In genomic region chr16:30475633-30476461, GRCm38 (mm10) we compare ENCODE assay signal across 9 mouse cellular contexts.
A peak's percentile ranks its signal among the peaks of the same experiment; 100 is the strongest.
DNase-seq lines count a peak whose midpoint lies in the region; ATAC-seq and TF ChIP-seq lines count a peak whose summit lies in the region.
"Had no signal": no experiment of that assay in that cellular context is flagged by ENCODE, and none has a peak within 500 bp of the region (broad histone marks: within the 10 kb centered on the region; RNA-seq: fewer than 3 reads in every experiment).

No protein-coding gene starts in this region.

- no peak for DNase-seq in hindbrain, embryonic 10.5 days (ENCODE audit: low spot score)
- DNase-seq in embryonic facial prominence, embryonic 11.5 days (ENCODE audit: low spot score), result peak; percentile 26
- peak; percentile 68 for DNase-seq in heart, postnatal 0 days (ENCODE audit: low spot score)
- DNase-seq in lung, postnatal 0 days (ENCODE audit: low spot score), result peak; percentile 55
- DNase-seq in testis, postnatal 14 days (ENCODE audit: low spot score), result no peak
- DNase-seq in kidney, postnatal 36 days, result no peak
- no peak for DNase-seq in adrenal gland, postnatal 25 days

- no peak for TF ChIP-seq EP300 in heart, postnatal 0 days (IDR thresholded peaks at IDR 0.05; ENCODE audit: low read depth)
- TF ChIP-seq EP300 in lung, postnatal 0 days (IDR thresholded peaks at IDR 0.05), result no peak

- TF ChIP-seq CTCF in heart, postnatal 0 days (IDR thresholded peaks at IDR 0.05; ENCODE audit: low read depth), result no peak
- TF ChIP-seq CTCF in lung, postnatal 0 days (IDR thresholded peaks at IDR 0.05), result no peak

- H3K9ac ChIP-seq in hindbrain, embryonic 12.5 days, result no peak overlapping the region
- H3K9ac ChIP-seq in embryonic facial prominence, embryonic 11.5 days (replicated peaks; ENCODE audit: low read length), result no peak overlapping the region
- H3K9ac ChIP-seq in heart, postnatal 0 days (replicated peaks; ENCODE audit: low read depth, low read length), result no peak overlapping the region
- H3K9ac ChIP-seq in lung, postnatal 0 days (replicated peaks; ENCODE audit: low read depth), result no peak overlapping the region

- no peak overlapping the region for H3K4me3 ChIP-seq in hindbrain, embryonic 12.5 days
- no peak overlapping the region for H3K4me3 ChIP-seq in hindbrain, embryonic 10.5 days
- no peak overlapping the region for H3K4me3 ChIP-seq in embryonic facial prominence, embryonic 11.5 days (ENCODE audit: low read depth, low read length)
- H3K4me3 ChIP-seq in heart, postnatal 0 days (ENCODE audit: low read depth, low read length), result no peak overlapping the region
- no peak overlapping the region for H3K4me3 ChIP-seq in lung, postnatal 0 days (ENCODE audit: low read depth, low read length)

- H3K4me1 ChIP-seq in hindbrain, embryonic 12.5 days, result 0 out of 2 replicates have a peak, but pooled peaks cover 8% of the 10 kb centered on the region
- H3K4me1 ChIP-seq in hindbrain, embryonic 10.5 days (replicated peaks), result peaks cover 13% of the 10 kb centered on the region; the same call in 1 of the 2 replicates
- no peaks in the 10 kb centered on the region; the same call in 1 of the 2 replicates for H3K4me1 ChIP-seq in embryonic facial prominence, embryonic 11.5 days (ENCODE audit: control insufficient read depth, insufficient read depth, low read length)
- H3K4me1 ChIP-seq in heart, postnatal 0 days (ENCODE audit: control insufficient read depth, insufficient read depth), result 0 out of 2 replicates have a peak, but pooled peaks cover 7% of the 10 kb centered on the region
- H3K4me1 ChIP-seq in lung, postnatal 0 days (ENCODE audit: insufficient read depth, low read depth, low read length), result no peaks in the 10 kb centered on the region; the same call in 1 of the 2 replicates

- H3K9me3 ChIP-seq in hindbrain, embryonic 12.5 days (replicated peaks), result no peaks in the 10 kb centered on the region; the same call in 1 of the 2 replicates
- peaks cover 9% of the 10 kb centered on the region; the same call in 1 of the 2 replicates for H3K9me3 ChIP-seq in hindbrain, embryonic 10.5 days
- H3K9me3 ChIP-seq in embryonic facial prominence, embryonic 11.5 days (replicated peaks; ENCODE audit: control insufficient read depth, low read length), result no peaks in the 10 kb centered on the region
- peaks cover 9% of the 10 kb centered on the region for H3K9me3 ChIP-seq in heart, postnatal 0 days (replicated peaks; ENCODE audit: control insufficient read depth, low read length)
- H3K9me3 ChIP-seq in lung, postnatal 0 days (ENCODE audit: low read length), result 0 out of 2 replicates have a peak, but pooled peaks cover 4% of the 10 kb centered on the region

- H3K36me3 ChIP-seq in hindbrain, embryonic 12.5 days, result no peaks in the 10 kb centered on the region
- no peaks in the 10 kb centered on the region for H3K36me3 ChIP-seq in hindbrain, embryonic 10.5 days
- H3K36me3 ChIP-seq in embryonic facial prominence, embryonic 11.5 days (replicated peaks; ENCODE audit: control insufficient read depth, insufficient read depth, low read depth, low read length), result no peaks in the 10 kb centered on the region
- H3K36me3 ChIP-seq in heart, postnatal 0 days (replicated peaks; ENCODE audit: control insufficient read depth, insufficient read depth, low read length), result no peaks in the 10 kb centered on the region
- no peaks in the 10 kb centered on the region; the same call in 1 of the 2 replicates for H3K36me3 ChIP-seq in lung, postnatal 0 days (ENCODE audit: insufficient read depth, low read length)

- H3K27me3 ChIP-seq in hindbrain, embryonic 12.5 days, result no peaks in the 10 kb centered on the region
- H3K27me3 ChIP-seq in hindbrain, embryonic 10.5 days (ENCODE audit: insufficient read depth, poor library complexity, severe bottlenecking), result no peaks in the 10 kb centered on the region
- no peaks in the 10 kb centered on the region for H3K27me3 ChIP-seq in embryonic facial prominence, embryonic 11.5 days (ENCODE audit: control insufficient read depth, insufficient read depth, low read length)
- H3K27me3 ChIP-seq in heart, postnatal 0 days (ENCODE audit: control insufficient read depth, insufficient read depth, low read length), result no peaks in the 10 kb centered on the region
- no peaks in the 10 kb centered on the region for H3K27me3 ChIP-seq in lung, postnatal 0 days (replicated peaks; ENCODE audit: insufficient read depth, low read length)

- no peak overlapping the region for H3K4me2 ChIP-seq in hindbrain, embryonic 12.5 days (replicated peaks)
- no peak overlapping the region for H3K4me2 ChIP-seq in embryonic facial prominence, embryonic 11.5 days (ENCODE audit: low read depth, low read length)
- H3K4me2 ChIP-seq in heart, postnatal 0 days (ENCODE audit: low read depth, low read length), result peak overlapping the region; percentile 22
- peak overlapping the region; percentile 14; the same call in 1 of the 2 replicates for H3K4me2 ChIP-seq in lung, postnatal 0 days (replicated peaks; ENCODE audit: low read depth, low read length)

- WGBS in hindbrain, embryonic 12.5 days, result 66% methylated on average over 10 of the region's 10 CpGs
- 75% methylated on average over 10 of the region's 10 CpGs for WGBS in hindbrain, embryonic 10.5 days
- 57% methylated on average over 10 of the region's 10 CpGs for WGBS in embryonic facial prominence, embryonic 11.5 days
- WGBS in heart, postnatal 0 days, result 20% methylated on average over 10 of the region's 10 CpGs
- WGBS in lung, postnatal 0 days, result 36% methylated on average over 10 of the region's 10 CpGs

- ATAC-seq in hindbrain, embryonic 12.5 days (ENCODE audit: low FRiP score), result no peak
- no peak for ATAC-seq in embryonic facial prominence, embryonic 11.5 days (replicated peaks; ENCODE audit: insufficient number of reproducible peaks, low FRiP score, low TSS enrichment, low read depth)
- ATAC-seq in heart, postnatal 0 days (ENCODE audit: insufficient read depth, low read depth), result peak; percentile 75
- peak; percentile 55 for ATAC-seq in lung, postnatal 0 days

- H3K27ac ChIP-seq in hindbrain, embryonic 12.5 days, result peak overlapping the region; percentile 12; the same call in 1 of the 2 replicates
- no peak overlapping the region for H3K27ac ChIP-seq in hindbrain, embryonic 10.5 days
- H3K27ac ChIP-seq in embryonic facial prominence, embryonic 11.5 days (replicated peaks; ENCODE audit: low read depth, low read length), result no peak overlapping the region; the same call in 1 of the 2 replicates
- peak overlapping the region; percentile 68 for H3K27ac ChIP-seq in heart, postnatal 0 days (ENCODE audit: low read depth)
- no peak overlapping the region for H3K27ac ChIP-seq in lung, postnatal 0 days (ENCODE audit: low read length)
- H3K27ac ChIP-seq: kidney, postnatal 0 days had no signal

Comparison
In these comparisons a context has a peak if more than half of its experiments do, and no peak if none do; other contexts are left out.
1. H3K27ac ChIP-seq: peak in hindbrain, embryonic 12.5 days (single experiment) and heart, postnatal 0 days (single experiment); none in hindbrain, embryonic 10.5 days (single experiment), embryonic facial prominence, embryonic 11.5 days (single experiment) and lung, postnatal 0 days (single experiment).
2. ATAC-seq: peak in heart, postnatal 0 days (single experiment) and lung, postnatal 0 days (single experiment); none in hindbrain, embryonic 12.5 days (single experiment) and embryonic facial prominence, embryonic 11.5 days (single experiment).
3. H3K4me2 ChIP-seq: peak in heart, postnatal 0 days (single experiment) and lung, postnatal 0 days (single experiment); none in hindbrain, embryonic 12.5 days (single experiment) and embryonic facial prominence, embryonic 11.5 days (single experiment).
4. DNase-seq: peak in embryonic facial prominence, embryonic 11.5 days (single experiment), heart, postnatal 0 days (single experiment) and lung, postnatal 0 days (single experiment); none in hindbrain, embryonic 10.5 days (single experiment), testis, postnatal 14 days (single experiment), kidney, postnatal 36 days (0 of 2) and adrenal gland, postnatal 25 days (single experiment).